Mouse (Mus musculus): ENCODE results near the gene Sbds.

The Sbds gene

GRCm38 (mm10) chr5:130255017-130255720, at the start of gene Sbds, which contains the start of gene Tyw1:
TSS of gene Sbds (minus strand) at chr5:130255530.
TSS of gene Tyw1 (plus strand) at chr5:130255619.
- CTCF ChIA-PET, result no interaction called here

DNA sequence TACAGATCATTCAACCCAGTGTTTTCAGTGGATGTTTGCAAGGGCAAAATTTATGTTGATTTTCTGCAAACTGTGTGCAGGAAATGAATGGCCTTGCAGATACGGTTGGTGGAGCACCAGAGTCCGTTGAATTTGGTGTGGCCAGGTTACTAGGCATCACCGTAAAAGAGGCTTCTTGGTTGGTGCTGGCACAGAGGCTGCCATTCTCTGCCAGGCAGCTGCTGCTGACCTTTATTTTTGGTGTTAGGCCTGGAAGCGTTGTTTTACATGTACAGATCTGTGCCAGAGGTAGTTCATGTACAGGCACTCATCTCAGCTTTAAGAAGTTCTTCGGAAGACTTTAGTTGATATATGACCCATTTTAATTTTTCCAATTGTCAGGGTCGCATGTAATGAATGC, 48.3 kb upstream of the Sbds start:
- CTCF ChIA-PET, result no interaction called here

DNA sequence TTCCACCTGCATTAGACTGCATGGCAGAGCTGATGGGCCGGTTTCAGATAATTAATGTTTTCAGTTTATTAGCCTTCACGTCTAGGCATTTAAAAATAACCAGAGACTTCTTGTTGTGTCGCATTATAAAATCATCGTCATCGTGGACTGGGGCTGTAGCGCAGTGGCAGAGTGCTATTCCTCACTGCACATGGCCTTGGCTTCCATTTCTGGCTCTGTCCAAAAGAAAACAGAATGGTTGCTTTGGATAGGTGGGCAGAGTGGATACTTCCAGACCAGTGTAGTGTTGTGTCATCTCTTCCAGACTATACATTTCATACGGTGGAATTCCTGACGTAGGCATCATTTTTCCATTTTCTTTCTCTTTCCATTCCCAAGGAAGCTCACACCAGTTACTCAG, 44.2 kb upstream of the Sbds start:
- CTCF ChIA-PET, result no interaction called here

GRCm38 (mm10) chr5:130298831-130299460, 43.6 kb upstream of the Sbds start:
- CTCF ChIA-PET, result no interaction called here

DNA sequence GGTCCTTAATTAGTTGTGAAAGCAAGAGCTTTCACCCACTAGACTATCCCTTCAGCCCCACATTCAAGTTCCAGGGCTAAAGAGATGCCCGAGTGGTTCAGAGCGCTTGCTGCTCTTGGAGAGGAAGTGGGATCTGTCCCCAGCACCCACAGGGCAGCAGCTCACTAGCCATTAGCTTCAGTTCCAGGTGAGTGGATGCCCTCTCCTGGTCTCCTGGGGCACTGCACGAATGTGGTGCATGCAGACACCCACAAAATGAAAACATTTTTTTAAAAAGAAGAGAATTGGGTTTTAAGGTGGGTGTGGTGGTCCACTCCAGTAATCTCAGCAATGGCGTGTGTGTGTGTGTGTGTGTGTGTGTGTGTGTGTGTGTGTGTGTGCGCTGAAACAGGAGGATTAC, 40.7 kb upstream of the Sbds start:
- CTCF ChIA-PET, result interaction anchor here (0.8 kb wide), 1 partner anchor 29 kb away, joined by 3 read pairs; no protein-coding TSS in a partner anchor

DNA sequence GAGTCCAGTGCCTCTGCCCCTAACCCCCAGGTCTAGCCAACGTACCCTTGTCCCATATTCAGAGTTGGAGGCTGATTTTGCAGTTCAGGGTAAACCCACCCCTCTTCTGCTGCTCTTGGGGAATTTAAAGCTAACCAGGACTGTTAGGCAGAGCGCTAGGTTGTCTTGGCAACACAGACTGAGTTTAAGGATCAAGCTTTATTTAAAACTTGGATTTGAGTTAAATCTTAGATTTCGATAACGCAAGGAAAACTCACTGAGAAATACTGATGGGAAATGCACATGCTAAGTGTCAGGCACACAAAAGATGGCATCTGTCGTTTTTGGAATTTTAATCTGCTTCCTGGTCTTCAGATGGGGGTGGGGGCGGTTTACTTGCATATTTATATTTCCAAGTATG, 39.3 kb upstream of the Sbds start:
- CTCF ChIA-PET, result no interaction called here

DNA sequence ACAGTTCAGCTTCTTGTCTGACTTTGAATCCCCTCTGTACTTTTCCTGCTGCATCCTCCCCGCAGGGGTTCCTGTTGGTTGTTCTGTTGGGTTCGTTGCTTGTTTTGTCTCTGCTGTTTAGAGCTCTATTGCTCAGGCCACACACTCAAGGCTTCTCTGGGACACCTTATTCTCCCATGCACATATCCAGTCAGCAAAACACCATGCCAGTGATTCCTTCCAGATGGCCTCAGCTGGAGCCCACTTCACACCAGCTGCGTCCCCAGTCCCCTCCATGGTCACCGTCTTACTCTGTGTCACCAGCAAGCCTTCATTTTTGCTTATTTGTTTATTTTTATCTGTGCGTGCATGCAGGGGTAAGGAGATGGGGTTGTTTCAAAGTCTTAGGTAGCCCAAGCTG, 38.6 kb upstream of the Sbds start:
- CTCF ChIA-PET, result no interaction called here

GRCm38 (mm10) chr5:130292976-130293375, 37.6 kb upstream of the Sbds start:
- CTCF ChIA-PET, result no interaction called here

DNA sequence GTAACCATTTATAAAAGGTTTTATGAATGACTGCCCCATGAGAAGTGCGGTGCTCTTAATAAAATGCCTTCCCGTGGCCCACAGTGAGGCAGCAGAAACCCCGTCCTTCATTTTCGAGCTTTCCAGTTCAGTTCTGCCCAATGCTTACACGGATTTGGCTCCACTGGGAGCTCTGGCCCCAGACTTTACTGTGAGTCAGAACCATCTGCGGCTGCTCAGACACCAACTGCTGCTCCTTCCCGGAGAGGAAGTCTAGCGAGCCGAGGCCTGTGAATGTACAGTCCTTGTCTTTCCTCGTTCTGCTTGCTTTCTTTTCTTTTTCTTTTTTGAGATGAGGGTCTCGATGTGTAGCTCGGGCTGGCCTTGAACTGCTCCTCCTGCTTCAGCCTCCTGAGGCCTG, 35.4 kb upstream of the Sbds start:
- CTCF ChIA-PET, result no interaction called here

- CTCF ChIA-PET, result no interaction called here
Observed at GRCm38 (mm10) chr5:130290242-130290641, 34.9 kb upstream of the Sbds start.

- CTCF ChIA-PET, result no interaction called here
Observed at GRCm38 (mm10) chr5:130288106-130288505, 32.8 kb upstream of the Sbds start.

DNA sequence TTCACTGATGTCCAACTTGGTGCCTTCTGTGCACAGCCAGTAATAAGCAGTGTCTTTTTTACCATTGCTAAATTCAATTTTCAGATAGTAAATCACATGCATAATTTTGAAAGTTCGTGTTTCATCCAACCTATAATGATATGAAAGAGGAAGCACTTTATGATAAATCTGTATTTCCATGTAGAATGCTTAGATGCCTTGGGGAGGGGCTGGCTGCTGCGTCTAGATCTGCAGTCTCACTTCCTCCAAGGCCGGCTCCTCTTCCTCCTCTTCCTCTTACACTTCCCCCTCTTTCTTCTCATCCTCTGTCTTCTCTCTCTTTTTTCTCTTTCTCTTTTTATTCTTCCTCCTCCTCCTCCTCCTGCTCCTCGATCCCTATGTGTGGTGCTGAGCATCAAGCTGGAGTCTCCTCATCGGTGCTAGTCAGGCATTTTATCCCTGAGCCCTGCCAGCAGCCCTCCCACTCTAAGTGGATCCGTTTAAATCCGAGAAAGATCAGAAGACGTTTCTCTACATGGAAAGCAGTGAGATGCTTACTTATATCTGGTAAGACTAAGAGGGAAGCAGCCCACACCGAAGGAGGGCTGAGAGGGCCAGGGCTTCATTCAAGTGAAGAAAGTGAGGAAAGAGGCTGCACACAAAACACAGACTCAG, 27.9 kb upstream of the Sbds start:
- CTCF ChIA-PET, result no interaction called here

- CTCF ChIA-PET, result interaction anchor here (0.6 kb wide), 2 partner anchors 9 to 36 kb away, joined by 5 to 15 read pairs; no protein-coding TSS in a partner anchor
Observed at GRCm38 (mm10) chr5:130278011-130278472, 22.7 kb upstream of the Sbds start.

DNA sequence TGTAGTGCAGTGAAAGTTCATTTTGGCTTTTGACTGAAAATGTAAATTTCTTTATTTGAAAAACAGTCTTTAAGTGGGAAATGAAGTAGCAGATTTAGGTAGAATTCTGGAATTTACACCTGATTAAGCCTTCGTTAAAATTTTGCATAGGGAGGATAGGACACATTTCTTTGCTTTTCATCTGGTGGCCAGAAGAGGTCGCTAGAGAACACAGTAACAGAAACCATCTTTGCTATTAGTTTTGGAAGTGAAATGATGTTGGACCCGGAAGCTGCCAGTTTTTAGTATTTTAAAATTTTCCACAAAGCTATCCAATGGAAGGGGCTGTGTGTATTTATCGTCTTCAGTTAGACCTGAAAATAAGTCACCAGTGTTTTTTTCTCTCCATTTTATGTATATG, 20.2 kb upstream of the Sbds start:
- CTCF ChIA-PET, result no interaction called here

GRCm38 (mm10) chr5:130273046-130273445, 17.7 kb upstream of the Sbds start:
- CTCF ChIA-PET, result no interaction called here

DNA sequence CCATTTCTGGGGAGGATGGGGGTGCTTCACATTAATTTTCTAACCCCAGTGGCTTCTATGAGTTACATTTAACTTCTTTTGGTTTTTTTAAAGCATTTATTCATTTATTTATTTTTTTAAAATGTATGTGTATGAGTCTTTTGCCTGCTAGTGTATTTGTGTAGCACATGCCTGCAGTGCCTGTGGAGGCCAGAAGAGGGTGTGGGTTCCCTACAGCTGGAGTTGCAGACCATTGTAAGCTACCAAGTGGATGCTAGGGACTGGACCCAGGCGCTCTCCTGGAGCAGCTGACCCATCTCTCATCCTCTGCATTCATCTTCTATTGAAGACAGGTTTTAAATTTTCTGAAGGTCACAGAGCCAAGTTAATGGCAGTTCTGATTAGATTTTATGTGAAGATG, 17.0 kb upstream of the Sbds start:
- CTCF ChIA-PET, result no interaction called here

GRCm38 (mm10) chr5:130268976-130269375, 13.6 kb upstream of the Sbds start:
- CTCF ChIA-PET, result no interaction called here

DNA sequence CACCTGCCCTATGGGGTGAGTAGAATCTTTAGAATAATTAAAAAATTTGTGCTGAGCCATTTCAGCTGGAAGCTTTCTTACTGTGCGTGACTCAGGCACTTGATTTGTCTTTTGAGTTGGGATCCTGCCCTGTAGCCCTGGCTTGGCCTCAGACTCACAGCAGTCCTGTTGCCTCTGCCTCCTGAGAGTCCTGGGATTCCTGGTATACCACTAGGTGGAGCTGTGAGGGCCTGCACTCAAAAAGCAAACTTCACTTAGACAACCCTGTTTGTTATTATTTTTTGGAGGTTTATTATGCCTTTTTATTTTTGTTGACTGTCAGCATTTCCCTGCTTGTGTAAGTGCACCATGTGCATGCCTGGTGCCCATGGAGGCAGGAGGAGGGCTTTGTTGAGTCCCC, 12.0 kb upstream of the Sbds start:
- CTCF ChIA-PET, result interaction anchor here (0.6 to 0.8 kb wide), 3 partner anchors 29 to 591 kb away, joined by 3 to 10 read pairs (median 5); no protein-coding TSS in a partner anchor

- CTCF ChIA-PET, result interaction anchor here (0.7 kb wide), 1 partner anchor 592 kb away, joined by 5 read pairs; no protein-coding TSS in a partner anchor
Observed at GRCm38 (mm10) chr5:130266651-130267050, 11.3 kb upstream of the Sbds start.

DNA sequence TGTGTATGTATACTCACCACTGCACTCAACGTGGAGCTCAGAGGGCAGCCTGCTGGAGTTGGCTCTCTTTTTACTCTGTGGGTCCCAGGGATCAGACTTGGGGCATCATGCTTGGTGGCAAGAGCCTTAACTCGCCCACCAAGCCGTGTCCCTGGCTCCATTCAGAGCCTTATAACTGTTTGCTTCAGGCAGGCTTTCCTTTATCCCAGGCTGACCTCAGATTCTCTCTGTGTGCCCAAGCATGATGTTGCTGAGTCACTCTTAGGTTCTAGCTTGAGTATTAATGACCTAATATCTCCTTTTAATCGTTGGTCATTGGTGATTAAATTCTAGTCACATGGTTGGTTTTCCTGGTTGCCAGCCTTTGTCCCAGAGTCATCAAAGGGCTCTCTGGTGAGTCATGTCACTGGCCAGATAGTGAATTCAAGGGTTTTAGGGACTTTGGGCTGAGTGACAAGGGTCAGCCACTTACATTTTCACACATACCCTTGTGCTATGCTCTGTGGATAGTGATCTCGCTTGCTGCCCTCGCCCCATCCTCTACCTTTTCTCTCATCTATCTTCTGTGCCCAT, 9.2 kb upstream of the Sbds start:
- CTCF ChIA-PET, result interaction anchor here (0.6 kb wide), 1 partner anchor 145 kb away, joined by 3 read pairs; no protein-coding TSS in a partner anchor

- CTCF ChIA-PET, result no interaction called here
Observed at GRCm38 (mm10) chr5:130263454-130263853, 8.1 kb upstream of the Sbds start.

- CTCF ChIA-PET, result interaction anchor here (0.7 kb wide), 1 partner anchor 18 kb away, joined by 3 read pairs; no protein-coding TSS in a partner anchor
Observed at GRCm38 (mm10) chr5:130257303-130257702, 2.0 kb upstream of the Sbds start.
